Mouse (Mus musculus) heart, postnatal 4 days (tissue): ENCODE data around the gene Batf. TPM values are rescaled to one million over a fixed set of nuclear protein-coding genes. Genes with fewer than 3 reads are reported as not detected.
"Not testable (repeated sequence)": the region's sequence is repeated elsewhere in the genome, so short reads cannot be mapped to it uniquely, and the experiment has no call there.

Experiments
- DNase-seq: peaks from one replicate; pipeline ENCODE4 v3.0.0; 2021
- total RNA-seq, 2 experiments: library from RNA; stranded (reverse); gene quantifications; 2 replicates each; pipeline ENCODE4 v1.2.3; 2021

Gene Batf
- 1 to 10 TPM in 1 of 2 experiments, under 1 TPM in 1; 0.74 to 1.5 TPM for total RNA-seq

GRCm38 (mm10) chr12:85686466-85687216, at the start of gene Batf:
Gene Batf, plus strand, starts transcription at chr12:85686669.
- DNase-seq = no peak

DNA sequence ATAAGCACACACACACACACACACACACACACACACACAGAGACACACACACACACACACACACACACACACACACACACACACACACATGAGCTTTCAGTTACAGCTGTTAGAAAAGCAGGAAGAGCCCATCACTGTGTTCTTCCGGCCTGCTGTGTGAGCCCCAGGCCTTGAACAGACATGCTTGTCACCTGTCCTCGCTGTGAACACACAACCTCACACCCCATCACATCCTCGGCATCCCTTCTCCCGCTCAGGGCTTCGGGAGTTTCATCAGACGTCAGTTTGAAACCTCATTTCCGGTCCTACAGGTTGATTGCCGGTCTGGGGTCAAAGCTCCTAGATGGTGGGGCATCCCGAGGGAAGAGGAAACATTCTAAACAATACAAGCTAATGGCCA, 48.5 kb upstream of the Batf start:
- no peak for DNase-seq

GRCm38 (mm10) chr12:85638541-85639325, 47.7 kb upstream of the Batf start:
- DNase-seq = no peak

DNA sequence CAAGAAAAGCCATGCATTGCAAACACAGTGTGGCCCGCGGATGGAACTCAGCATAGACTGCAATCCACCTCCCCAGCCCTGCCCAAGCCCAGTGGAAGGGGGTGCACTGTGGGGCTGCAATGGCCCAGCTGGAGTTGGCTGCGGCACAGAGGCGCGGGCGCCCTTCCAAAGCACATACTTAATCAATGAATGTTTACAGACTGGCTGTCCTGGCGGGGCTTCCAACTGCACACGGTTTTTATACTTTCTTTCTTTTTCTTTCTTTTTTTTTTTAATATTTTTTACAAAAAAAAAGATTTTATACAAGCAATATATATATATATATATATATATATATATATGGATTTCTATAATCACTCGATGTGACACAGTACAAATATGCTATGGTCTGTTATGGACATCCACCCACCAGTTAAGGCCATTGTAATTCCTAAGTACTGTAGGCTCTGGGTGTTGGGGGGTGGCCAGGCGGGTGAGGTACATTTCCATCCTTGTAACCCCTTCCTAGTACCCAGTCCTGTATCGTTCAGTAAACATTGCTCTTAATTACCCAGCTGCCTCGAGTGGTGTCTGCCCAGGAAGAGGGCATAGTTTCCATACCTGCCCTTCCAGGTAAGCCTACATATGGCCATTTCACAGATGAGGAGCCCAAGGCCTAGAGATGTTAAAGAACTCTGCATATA, 47.0 kb upstream of the Batf start:
- peak; percentile 68 for DNase-seq

- DNase-seq = peak; percentile 21
Measured at GRCm38 (mm10) chr12:85640852-85641563, 45.5 kb upstream of the Batf start.

- peak; percentile 28 for DNase-seq
Measured at GRCm38 (mm10) chr12:85641564-85641931, 44.9 kb upstream of the Batf start.

GRCm38 (mm10) chr12:85643735-85644134, 42.7 kb upstream of the Batf start:
- no peak for DNase-seq

DNA sequence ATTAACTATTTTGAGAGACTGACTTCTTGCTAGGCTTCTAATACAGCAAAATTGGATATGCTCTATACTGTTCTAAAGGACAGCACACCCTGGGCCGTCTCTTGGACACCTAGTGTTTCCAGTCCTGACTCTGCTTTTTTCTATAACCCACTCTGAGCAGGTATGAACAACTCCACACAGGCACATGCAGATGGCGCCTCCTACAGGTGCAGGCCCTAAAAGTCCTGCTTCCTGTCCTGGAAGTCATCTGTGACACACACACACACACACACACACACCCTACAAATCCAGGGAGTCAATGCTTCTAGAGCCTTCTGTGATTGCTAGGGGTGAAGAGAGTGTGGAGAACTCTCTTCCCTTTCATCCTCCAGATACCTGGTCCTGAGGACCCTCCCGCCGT, 40.8 kb upstream of the Batf start:
- DNase-seq = peak; percentile 47

- DNase-seq = peak; percentile 52
Measured at GRCm38 (mm10) chr12:85647346-85647745, 39.1 kb upstream of the Batf start.

DNA sequence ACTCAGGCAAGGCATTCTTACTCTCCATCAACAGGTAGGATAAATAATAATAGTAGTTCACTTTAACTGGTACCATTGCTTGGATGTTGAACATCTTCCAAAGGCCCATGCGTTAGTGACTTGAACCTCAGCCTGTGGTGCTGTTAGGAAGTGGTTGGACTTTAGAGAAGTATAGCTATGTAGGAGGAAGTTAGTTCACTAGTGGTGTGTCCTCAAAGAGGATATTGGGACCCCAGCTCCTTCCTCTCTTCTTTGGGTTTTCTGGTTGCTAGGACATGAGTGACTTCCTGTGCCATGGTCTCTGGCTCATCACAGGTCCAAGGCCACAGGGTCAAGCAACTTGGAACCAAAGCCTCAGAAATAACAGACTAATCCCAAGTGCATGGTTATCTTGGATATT, 38.5 kb upstream of the Batf start:
- no peak for DNase-seq

DNA sequence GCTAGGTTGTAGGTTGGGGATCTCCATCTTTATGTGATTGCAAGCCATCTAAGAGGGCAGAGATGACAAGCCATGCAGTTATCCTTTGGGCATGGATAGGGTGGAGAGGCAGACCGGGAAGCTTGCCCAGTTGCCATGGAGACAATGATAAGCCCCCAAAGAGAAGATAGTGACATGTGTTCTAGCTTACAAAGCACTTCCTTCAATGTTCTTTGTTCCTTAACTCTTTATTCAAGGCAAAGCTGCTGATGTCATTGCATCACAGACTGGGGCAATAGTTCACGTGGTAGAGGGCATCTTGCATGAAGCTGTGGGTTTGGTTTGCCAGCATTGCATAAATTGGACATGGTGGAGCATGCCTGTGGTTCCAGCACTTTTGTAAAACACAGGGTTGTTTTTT, 27.1 kb upstream of the Batf start:
- DNase-seq = peak; percentile 77

DNA sequence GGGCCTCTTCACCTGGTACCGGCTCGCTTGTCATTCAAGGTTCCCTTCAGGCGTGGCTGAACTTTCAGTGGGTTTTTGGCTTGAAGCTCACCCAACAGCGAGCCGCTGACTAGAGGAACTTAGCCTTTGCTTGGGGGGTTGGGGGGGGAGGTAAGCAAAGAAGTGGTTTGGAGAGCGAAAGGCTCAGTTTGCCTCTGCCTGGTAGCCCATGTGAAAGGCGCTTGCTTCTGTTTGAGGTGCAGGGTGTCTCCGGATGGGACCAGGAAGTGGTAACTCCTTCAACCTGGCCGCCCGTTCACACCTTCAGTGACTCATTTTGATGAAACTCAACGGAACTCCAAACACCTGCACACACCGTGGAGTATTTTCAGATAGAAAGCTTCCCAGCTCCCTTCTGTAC, 25.6 kb upstream of the Batf start:
- no peak for DNase-seq

- not testable (repeated sequence) for DNase-seq
Measured at GRCm38 (mm10) chr12:85662232-85662631, 24.2 kb upstream of the Batf start.

GRCm38 (mm10) chr12:85662896-85663295, 23.6 kb upstream of the Batf start:
- DNase-seq = peak; percentile 85

- no peak for DNase-seq
Measured at GRCm38 (mm10) chr12:85666112-85666511, 20.4 kb upstream of the Batf start.

DNA sequence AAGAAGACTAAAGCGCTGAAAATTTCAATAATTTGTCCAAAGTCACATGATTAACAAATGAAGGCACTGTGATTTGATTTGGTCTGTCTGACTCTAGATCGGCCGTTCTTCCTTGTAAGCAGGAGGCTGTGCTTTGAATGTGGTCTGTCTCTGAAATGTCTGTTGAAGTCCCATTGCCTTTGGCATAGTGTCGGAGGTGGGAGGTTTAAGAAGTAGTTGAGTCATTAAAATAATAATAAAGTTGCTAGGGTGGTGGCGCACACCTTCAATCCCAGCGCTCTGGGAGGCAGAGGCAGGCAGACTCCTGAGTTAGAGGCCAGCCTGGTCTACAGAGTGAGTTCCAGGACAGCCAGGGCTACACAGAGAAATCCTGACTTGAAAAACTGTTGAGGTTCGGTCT, 19.4 kb upstream of the Batf start:
- no peak for DNase-seq

DNA sequence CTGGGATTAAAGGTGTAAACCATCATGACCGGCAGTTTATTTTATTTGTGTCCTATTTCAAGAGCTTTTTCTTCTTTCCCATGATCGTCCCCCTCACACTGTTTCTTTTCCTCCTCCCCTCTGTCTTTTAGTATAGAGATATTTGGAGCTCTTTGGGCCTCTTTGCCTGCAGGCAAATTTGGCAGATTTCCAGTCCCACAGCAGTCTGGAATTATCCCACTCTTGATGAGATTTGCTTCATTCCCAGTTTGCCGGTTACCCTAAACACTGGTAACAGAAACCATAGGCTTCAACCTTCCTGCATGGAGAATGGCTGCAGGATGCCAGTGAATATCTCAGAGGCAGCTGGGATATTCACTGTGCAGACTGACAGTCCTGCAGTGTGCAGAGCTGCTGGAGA, 17.8 kb upstream of the Batf start:
- no peak for DNase-seq

- DNase-seq = no peak
Measured at GRCm38 (mm10) chr12:85670080-85670479, 16.4 kb upstream of the Batf start.

- no peak for DNase-seq
Measured at GRCm38 (mm10) chr12:85673914-85674313, 12.6 kb upstream of the Batf start.

DNA sequence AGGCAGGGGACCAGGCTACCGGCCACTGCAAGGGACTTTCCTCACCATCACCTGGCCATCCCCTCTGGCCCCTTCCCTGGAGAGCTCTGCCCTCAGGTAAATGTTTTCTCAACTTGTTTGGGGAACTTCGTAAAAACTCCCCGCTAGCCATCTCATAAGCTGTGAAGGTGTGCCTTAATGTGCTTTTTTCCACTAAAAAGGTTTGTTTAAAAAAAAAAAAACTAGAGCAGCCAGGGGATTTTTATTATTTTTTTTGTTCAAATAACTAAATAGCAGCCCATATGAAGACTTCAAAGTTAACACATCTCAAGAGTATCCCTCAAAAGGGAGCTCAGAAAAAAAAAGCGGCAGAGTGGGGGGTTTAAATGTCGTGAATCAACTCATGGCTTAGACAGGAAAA, 7.4 kb upstream of the Batf start:
- DNase-seq = no peak

DNA sequence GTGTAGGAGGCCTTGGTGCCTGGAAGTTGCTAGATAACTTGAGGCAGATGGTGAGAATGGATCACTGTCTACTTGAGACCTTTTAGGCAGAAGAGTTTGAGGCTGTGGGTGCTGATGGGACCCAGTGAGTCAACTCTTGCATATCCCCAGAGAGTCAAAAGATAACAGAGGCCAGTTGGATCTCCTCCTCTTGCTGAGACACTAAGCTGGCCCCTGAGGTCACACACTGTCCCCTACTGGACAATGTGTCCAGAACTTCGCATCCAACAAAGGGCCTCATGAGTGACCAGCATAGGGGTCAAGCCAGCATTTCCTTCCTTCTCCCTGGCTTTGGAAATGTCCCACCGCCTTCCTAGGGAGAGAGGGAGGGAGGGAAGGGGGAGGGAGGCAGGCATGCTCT, 6.7 kb upstream of the Batf start:
- no peak for DNase-seq

DNA sequence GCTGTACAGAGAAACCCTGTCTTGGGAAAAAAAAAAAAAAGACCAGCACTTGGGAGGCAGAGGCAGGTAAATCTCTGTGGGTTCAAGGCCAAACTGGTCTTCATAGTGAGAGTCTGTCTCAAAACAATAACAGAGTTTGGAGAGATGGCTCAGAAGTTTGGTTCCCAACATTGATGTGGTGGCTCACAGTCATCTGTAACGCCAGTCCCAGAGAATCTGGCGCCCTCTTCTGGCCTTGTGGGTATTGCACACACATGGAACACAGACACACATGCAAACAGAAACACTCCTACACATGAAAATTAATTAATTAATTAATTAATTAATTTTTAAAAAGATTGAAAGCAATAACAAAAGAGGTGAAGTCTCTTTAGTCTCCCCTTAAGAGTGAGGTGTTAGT, 4.1 kb upstream of the Batf start:
- no peak for DNase-seq
